Mouse (Mus musculus) forebrain, embryonic 16.5 days (tissue): Measurements from ENCODE around the gene Slain2. TPM values are rescaled to one million over a fixed set of nuclear protein-coding genes. Genes with fewer than 3 reads are reported as not detected.
"Not testable (repeated sequence)": the region's sequence is repeated elsewhere in the genome, so short reads cannot be mapped to it uniquely, and the experiment has no call there.

Source experiments
- ATAC-seq: fragments of 200-750 bp; cut with Nextera tagmentation; 2 replicates; pipeline ENCODE4 v1.8.0; 2017; ENCODE audit warnings: mild to moderate bottlenecking, moderate library complexity
- H3K27ac ChIP-seq: fragments of 300-500 bp; sonication (generic); 2 replicates; pipeline ENCODE4 v1.5.1; 2014; ENCODE audit warnings: low read length, control low read depth
- H3K27me3 ChIP-seq: fragments of 300-500 bp; sonication (generic); replicated peaks from 2 replicates; pipeline ENCODE4 v1.6.1; 2014; ENCODE audit warnings: low read length; ENCODE audit not compliant: control insufficient read depth, insufficient read depth
- H3K36me3 ChIP-seq: fragments of 300-500 bp; sonication (generic); 2 replicates; pipeline ENCODE4 v1.6.1; 2014; ENCODE audit not compliant: control insufficient read depth, insufficient read depth
- H3K4me1 ChIP-seq: fragments of 300-500 bp; sonication (generic); replicated peaks from 2 replicates; pipeline ENCODE4 v1.6.1; 2014; ENCODE audit warnings: low read length; ENCODE audit not compliant: control insufficient read depth, insufficient read depth
- H3K4me2 ChIP-seq: fragments of 300-500 bp; sonication (generic); 2 replicates; pipeline ENCODE4 v1.6.1; 2014; ENCODE audit warnings: mild to moderate bottlenecking, low read length, control low read depth
- H3K4me3 ChIP-seq: fragments of 300-500 bp; sonication (generic); replicated peaks from 2 replicates; pipeline ENCODE4 v1.5.1; 2014; ENCODE audit warnings: mild to moderate bottlenecking, low read length, control low read depth
- H3K9ac ChIP-seq: fragments of 300-500 bp; sonication (generic); replicated peaks from 2 replicates; pipeline ENCODE4 v1.6.1; 2014; ENCODE audit warnings: low read depth, low read length, control low read depth
- H3K9me3 ChIP-seq: fragments of 300-500 bp; sonication (generic); 2 replicates; pipeline ENCODE4 v1.6.1; 2016; ENCODE audit warnings: low read length; ENCODE audit not compliant: control insufficient read depth
- WGBS: fragments of 180-500 bp; shearing (Covaris S2); extraction: QIAGEN DNeasy Blood & Tissue Kit; methylation state at CpG from one replicate; pipeline ENCODE4 v1.1.7; 2014; 5-methylcytosine and 5-hydroxymethylcytosine counted together
- polyA plus RNA-seq: library from polyadenylated mRNA; unstranded; fragments of >200 nt; fragmentation: Nextera tagmentation; extraction: Ambion mirVana; gene quantifications from 2 replicates; pipeline ENCODE4 v1.2.1, GENCODE M21; 2015

Slain2 gene
- polyA plus RNA-seq, 1 experiment from 2014 or later, result 16.9 TPM

DNA sequence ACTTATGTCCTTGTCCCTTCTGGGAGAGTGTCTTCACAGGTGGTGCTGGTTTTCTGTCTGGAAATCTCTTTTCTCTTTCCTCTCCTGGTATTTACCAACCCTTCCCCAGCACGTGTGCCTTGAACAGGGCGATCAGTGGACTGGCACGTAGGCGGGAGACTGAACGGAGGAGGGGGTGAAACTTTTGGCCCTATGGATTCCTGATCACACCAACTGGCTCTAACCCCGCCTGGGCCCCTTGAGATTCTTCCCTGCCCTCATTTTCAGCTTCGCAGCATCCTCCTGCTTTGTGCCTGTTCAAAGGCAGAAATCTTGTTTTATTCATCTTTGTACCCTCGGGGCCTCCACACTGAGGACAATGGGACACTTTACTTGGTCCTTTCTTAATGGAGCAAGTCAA, 80.3 kb downstream of the Slain2 start:
- Histone ChIP-seq H3K27ac (no peak overlapping the region), H3K27me3 (no peaks in the 10 kb centered on the region), H3K4me3 (no peak overlapping the region), H3K4me2 (no peak overlapping the region), H3K4me1 (peaks cover 4% of the 10 kb centered on the region; the same call in 1 of the 2 replicates), H3K36me3 (no peaks in the 10 kb centered on the region), H3K9ac (no peak overlapping the region), H3K9me3 (no peaks in the 10 kb centered on the region)
- WGBS, result 31% methylated on average over 8 of the region's 8 CpGs
- no peak for ATAC-seq

DNA sequence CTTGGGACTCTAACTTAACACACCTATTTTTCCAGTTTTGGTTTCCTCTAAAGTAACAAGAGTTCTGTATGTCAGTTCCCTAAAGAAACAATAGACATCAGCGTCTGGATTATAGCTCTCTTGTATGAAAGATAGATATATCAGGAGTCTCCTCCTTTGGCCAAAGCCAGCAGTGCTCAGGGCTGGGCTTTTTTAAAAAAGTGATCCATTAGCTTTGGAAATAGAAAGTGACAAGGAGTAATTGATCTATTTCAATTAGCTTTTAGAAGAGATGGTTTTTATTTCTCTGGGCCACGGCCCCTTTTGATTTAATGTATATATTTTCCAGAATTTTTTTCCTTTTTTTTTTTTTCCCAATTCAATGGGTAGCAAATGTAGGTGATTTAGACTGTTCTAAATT, 80.8 kb downstream of the Slain2 start:
- no peaks in the 10 kb centered on the region for H3K27me3 ChIP-seq
- H3K4me3 ChIP-seq, result no peak overlapping the region
- no peak overlapping the region for H3K4me2 ChIP-seq
- WGBS, result 60% methylated on average over 2 of the region's 2 CpGs
- H3K36me3 ChIP-seq, result no peaks in the 10 kb centered on the region
- peaks cover 4% of the 10 kb centered on the region; the same call in 1 of the 2 replicates for H3K4me1 ChIP-seq
- no peak overlapping the region for H3K9ac ChIP-seq
- H3K9me3 ChIP-seq, result no peaks in the 10 kb centered on the region
- H3K27ac ChIP-seq, result no peak overlapping the region
- no peak for ATAC-seq

DNA sequence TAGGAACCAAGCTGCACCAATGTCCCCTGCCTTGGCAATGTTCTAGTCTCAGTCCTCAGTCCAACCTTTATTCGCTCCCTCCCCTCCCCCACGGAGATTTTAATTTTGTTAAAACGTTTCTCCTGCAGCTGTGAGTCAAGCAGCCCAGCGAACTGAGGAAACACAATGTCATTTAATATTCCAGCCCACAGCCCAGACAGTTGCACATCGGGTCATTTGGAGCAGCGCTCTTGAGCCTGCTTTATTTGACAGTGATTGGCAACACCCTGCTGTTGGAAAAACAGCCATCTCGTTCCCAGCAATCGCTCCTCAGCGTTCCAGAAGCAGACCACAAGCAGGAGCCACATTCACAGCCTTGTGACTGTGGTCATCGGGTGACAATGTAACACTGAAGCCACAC, 81.3 kb downstream of the Slain2 start:
- H3K4me3 ChIP-seq, result no peak overlapping the region
- no peaks in the 10 kb centered on the region for H3K36me3 ChIP-seq
- no peaks in the 10 kb centered on the region for H3K27me3 ChIP-seq
- H3K4me1 ChIP-seq, result peaks cover 4% of the 10 kb centered on the region; the same call in 1 of the 2 replicates
- H3K9me3 ChIP-seq, result no peaks in the 10 kb centered on the region
- WGBS, result 23% methylated on average over 10 of the region's 10 CpGs
- no peak overlapping the region for H3K4me2 ChIP-seq
- H3K9ac ChIP-seq, result no peak overlapping the region
- ATAC-seq, result peak; percentile 18; the same call in 1 of the 2 replicates
- H3K27ac ChIP-seq, result no peak overlapping the region

DNA sequence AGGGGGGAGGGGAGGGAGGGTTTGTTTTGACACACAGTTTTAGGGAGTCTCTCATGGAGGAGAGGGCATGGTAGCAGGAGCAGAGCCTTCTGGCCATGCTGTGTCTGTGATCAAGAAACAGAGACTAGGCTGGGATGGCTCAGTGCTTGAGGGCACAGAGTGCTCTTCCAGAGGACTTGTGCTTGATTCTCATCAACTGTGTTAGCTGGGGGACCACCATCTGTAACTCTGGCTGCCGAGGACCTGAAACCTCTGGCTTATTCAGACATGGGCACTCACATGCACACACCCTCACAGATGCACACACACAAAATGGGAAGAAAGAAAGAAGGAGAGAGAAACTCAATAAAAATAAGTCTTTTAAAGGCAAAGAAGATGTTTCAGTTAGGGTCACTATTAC, 84.4 kb downstream of the Slain2 start:
- H3K27ac ChIP-seq, ATAC-seq, H3K9me3 ChIP-seq, H3K27me3 ChIP-seq, H3K36me3 ChIP-seq, H3K4me2 ChIP-seq, H3K4me1 ChIP-seq, H3K9ac ChIP-seq, H3K4me3 ChIP-seq: not testable (repeated sequence)
- WGBS, result 88% methylated on average over 1 of the region's 1 CpGs

DNA sequence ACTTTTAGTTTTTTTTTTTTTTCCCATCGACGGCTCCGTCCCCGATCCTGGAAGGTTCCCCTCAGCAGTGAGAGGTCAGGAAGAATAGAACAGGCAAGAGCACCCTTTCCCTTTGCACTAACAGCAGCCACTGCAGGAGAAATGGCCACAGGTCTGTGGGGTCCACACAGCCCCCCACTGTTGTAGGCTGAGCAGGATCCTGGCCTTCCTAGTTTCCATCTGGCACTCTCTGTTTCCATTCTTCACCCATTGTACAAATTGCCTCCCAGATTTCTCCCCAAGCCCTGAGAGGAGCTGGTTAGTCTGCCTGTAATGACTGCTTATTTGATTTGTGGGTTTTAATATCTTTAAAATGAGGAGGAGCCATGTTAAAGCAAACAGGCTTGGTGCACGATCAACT, 89.9 kb downstream of the Slain2 start:
- ATAC-seq, result no peak
- Histone ChIP-seq H3K9ac (no peak overlapping the region), H3K36me3 (no peaks in the 10 kb centered on the region), H3K4me2 (no peak overlapping the region), H3K4me1 (peaks cover 8% of the 10 kb centered on the region), H3K9me3 (no peaks in the 10 kb centered on the region), H3K27ac (no peak overlapping the region), H3K27me3 (no peaks in the 10 kb centered on the region; the same call in 1 of the 2 replicates), H3K4me3 (no peak overlapping the region)
- whole genome bisulfite sequencing, result 86% methylated on average over 5 of the region's 5 CpGs

DNA sequence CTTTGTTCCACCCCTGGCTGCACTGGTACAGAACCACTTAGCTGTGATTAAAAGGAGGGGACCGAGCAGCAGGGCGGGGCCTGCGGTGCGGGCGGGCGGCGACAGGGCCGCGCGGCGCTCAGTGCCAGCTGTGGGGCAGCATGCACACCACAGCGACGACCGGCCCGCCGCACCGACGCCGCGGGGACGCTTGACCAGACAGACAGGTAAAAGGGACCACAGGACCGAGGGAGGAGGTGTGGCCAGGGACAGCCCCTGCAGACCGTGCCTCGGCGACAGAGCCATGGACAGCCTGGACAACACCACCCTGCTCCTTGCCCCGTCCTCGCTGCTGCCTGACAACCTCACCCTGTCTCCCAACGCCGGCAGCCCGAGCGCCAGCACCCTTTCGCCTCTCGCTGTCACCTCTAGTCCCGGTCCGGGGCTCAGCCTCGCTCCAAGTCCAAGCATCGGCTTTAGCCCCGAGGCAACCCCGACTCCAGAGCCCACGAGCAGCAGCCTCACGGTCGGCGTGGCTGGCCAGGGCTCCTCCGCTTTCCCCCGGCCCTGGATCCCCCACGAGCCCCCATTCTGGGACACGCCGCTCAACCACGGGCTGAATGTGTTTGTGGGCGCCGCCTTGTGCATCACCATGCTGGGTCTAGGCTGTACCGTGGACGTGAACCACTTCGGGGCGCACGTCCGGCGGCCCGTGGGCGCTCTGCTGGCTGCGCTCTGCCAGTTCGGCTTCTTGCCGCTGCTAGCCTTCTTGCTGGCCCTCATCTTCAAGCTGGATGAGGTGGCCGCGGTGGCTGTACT, 92.9 kb downstream of the Slain2 start, which contains the start of gene Slc10a4:
TSS of gene Slc10a4 (plus strand) at position 100 of the 798 bp plus-strand sequence.
- Histone ChIP-seq H3K4me2 (peak within 1 kb of the TSS; percentile 74), H3K9me3 (no peaks in the 10 kb centered on the region), H3K4me1 (peaks cover 8% of the 10 kb centered on the region), H3K4me3 (peak within 1 kb of the TSS; percentile 50), H3K36me3 (no peaks in the 10 kb centered on the region), H3K27ac (no peak within 1 kb of the TSS), H3K27me3 (no peaks in the 10 kb centered on the region; the same call in 1 of the 2 replicates), H3K9ac (peak within 1 kb of the TSS; percentile 63)
- WGBS, result 6% methylated on average over 65 of the region's 65 CpGs
- peak; percentile 92 for ATAC-seq

DNA sequence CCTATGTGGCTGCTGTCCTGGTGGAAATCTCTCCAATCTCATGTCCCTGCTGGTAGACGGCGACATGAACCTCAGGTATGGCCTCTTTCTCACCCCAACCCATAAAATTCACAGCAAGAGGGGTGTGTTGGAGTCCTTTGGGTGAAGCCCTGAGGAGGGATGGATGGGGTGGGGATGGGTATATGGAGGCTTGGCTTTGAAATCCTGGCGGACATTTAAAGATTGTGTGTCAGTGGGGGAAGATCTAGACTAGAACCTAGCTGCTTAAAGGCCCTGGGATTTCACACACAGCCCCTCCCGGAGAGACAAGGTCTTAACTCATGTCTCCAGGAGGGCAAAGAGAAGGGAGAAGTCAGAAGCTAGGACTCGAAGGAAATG, 93.5 kb downstream of the Slain2 start:
- no peaks in the 10 kb centered on the region; the same call in 1 of the 2 replicates for H3K27me3 ChIP-seq
- H3K27ac ChIP-seq, result no peak overlapping the region
- H3K9me3 ChIP-seq, result no peaks in the 10 kb centered on the region
- H3K4me3 ChIP-seq, result peak overlapping the region; percentile 50
- peak overlapping the region; percentile 74; the same call in 1 of the 2 replicates for H3K4me2 ChIP-seq
- peaks cover 8% of the 10 kb centered on the region for H3K4me1 ChIP-seq
- 0 out of 2 replicates have a peak, but pooled peaks have one; percentile 9 for ATAC-seq
- peak overlapping the region; percentile 63; the same call in 1 of the 2 replicates for H3K9ac ChIP-seq
- no peaks in the 10 kb centered on the region for H3K36me3 ChIP-seq
- WGBS, result 41% methylated on average over 5 of the region's 5 CpGs

DNA sequence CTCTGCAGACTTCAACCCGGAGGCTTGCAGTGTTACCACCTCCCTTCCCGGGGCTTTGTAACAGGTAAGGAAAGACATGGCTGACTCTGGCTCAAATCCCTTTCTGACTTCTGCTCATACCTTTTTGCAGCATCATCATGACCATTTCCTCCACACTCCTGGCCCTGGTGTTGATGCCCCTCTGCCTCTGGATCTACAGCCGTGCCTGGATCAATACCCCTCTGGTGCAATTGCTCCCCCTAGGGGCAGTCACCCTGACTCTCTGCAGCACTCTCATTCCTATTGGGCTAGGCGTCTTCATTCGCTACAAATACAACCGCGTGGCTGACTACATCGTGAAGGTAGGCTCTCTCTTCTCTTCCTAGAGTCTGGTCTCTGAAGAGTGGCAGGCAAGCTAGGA, 94.1 kb downstream of the Slain2 start:
- H3K4me3 ChIP-seq, H3K4me2 ChIP-seq, H3K4me1 ChIP-seq, ATAC-seq, H3K36me3 ChIP-seq, H3K27ac ChIP-seq, H3K9ac ChIP-seq, H3K9me3 ChIP-seq, H3K27me3 ChIP-seq: not testable (repeated sequence)
- 31% methylated on average over 8 of the region's 8 CpGs for WGBS

DNA sequence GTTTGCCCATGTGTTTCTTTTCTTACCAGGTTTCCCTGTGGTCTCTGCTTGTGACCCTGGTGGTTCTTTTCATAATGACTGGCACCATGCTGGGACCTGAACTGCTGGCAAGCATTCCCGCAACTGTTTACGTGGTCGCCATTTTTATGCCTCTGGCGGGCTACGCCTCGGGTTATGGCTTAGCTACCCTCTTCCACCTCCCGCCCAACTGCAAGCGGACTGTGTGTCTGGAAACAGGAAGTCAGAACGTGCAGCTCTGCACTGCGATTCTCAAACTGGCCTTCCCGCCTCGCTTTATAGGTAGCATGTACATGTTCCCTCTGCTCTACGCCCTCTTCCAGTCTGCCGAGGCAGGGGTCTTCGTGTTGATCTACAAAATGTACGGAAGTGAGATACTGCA, 97.7 kb downstream of the Slain2 start:
- H3K27ac ChIP-seq, H3K9me3 ChIP-seq, H3K36me3 ChIP-seq, H3K4me3 ChIP-seq, H3K9ac ChIP-seq, ATAC-seq, H3K4me2 ChIP-seq, H3K4me1 ChIP-seq, H3K27me3 ChIP-seq: not testable (repeated sequence)
- WGBS, result 86% methylated on average over 15 of the region's 16 CpGs
